Mouse (Mus musculus): ENCODE data around the gene Cadps.

DNA sequence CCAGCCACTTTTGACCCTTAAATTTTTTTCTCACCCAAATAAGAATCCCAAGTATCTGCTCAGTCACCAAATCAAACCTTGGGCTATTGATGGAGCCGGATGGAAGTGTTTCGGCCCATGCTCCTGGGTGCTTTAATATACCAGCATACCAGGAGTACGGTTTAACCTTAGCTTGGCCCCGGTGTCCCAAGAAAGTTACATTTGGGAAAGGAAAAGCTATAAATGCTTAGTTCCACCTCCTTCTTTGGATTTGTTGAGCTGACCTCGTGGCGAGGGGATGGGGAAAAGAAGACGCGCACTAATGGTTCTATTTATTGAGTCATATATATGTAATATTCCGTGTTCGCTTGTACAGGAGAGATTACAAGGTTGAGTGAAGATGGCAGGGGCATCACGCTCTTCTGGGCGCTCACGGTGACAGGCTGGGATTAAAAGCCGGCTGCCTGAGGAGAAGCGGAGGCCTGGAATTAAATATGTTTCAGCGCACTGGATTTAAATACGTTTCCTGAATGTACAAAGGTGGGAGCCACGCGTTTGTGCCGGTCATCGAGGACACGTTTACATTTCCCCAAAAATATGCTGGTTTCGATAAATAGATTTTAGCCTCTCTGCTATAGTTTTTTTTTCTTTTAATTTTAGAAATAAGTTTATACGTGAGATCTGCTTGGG, 481.0 kb downstream of the Cadps start:
- TF ChIP-seq CTCF (IDR thresholded peaks at IDR 0.05; ENCODE audit: borderline replicate concordance, control insufficient read depth, extremely low read depth, insufficient read depth, low read length, poor library complexity) = no peak
- TF ChIP-seq POLR2A (IDR thresholded peaks at IDR 0.05; ENCODE audit: control insufficient read depth, extremely low read depth, insufficient read depth, low read length, poor library complexity) = no peak
